Mouse (Mus musculus) frontal cortex, adult (tissue): ENCODE results near the gene Rp2.
"Not testable (repeated sequence)": the region's sequence is repeated elsewhere in the genome, so short reads cannot be mapped to it uniquely, and the experiment has no call there.

Experiments
- ATAC-seq: cut with Nextera tagmentation; 2 replicates; pipeline ENCODE4 v1.9.2; 2017; ENCODE audit warnings: mild to moderate bottlenecking, moderate library complexity, mixed read lengths; ENCODE audit not compliant: low TSS enrichment

The Rp2 gene

GRCm38 (mm10) chrX:20364391-20365365 is at the start of gene Rp2:
TSS of gene Rp2 (plus strand) at chrX:20364481.
- ATAC-seq, result peak; percentile 100

- ATAC-seq, result peak; percentile 96
These were observed 31.5 kb upstream of the Rp2 start for GRCm38 (mm10) chrX:20332756-20333155.

GRCm38 (mm10) chrX:20335722-20336121 is 28.6 kb upstream of the Rp2 start:
- no peak for ATAC-seq

GRCm38 (mm10) chrX:20344980-20345379 is 19.3 kb upstream of the Rp2 start:
- no peak for ATAC-seq

- ATAC-seq, result no peak
These were observed 17.9 kb upstream of the Rp2 start for GRCm38 (mm10) chrX:20346355-20346754.

- not testable (repeated sequence) for ATAC-seq
These were observed 14.0 kb upstream of the Rp2 start for GRCm38 (mm10) chrX:20350241-20350640.

- no peak for ATAC-seq
These were observed 9.0 kb upstream of the Rp2 start for GRCm38 (mm10) chrX:20355283-20355682.

- no peak for ATAC-seq
These were observed 8.0 kb upstream of the Rp2 start for GRCm38 (mm10) chrX:20356309-20356708.

GRCm38 (mm10) chrX:20366036-20366435 is 1.8 kb downstream of the Rp2 start:
- no peak for ATAC-seq

- no peak for ATAC-seq
These were observed 15.2 kb downstream of the Rp2 start for GRCm38 (mm10) chrX:20379347-20380014.

GRCm38 (mm10) chrX:20382260-20382659 is 18.0 kb downstream of the Rp2 start:
- no peak for ATAC-seq

GRCm38 (mm10) chrX:20387006-20387405 is 22.7 kb downstream of the Rp2 start:
- no peak for ATAC-seq

- not testable (repeated sequence) for ATAC-seq
These were observed 27.7 kb downstream of the Rp2 start for GRCm38 (mm10) chrX:20391964-20392363.

GRCm38 (mm10) chrX:20392942-20393341 is 28.7 kb downstream of the Rp2 start:
- no peak for ATAC-seq

- no peak for ATAC-seq
These were observed 39.8 kb downstream of the Rp2 start for GRCm38 (mm10) chrX:20404068-20404467.

GRCm38 (mm10) chrX:20406909-20407308 is 42.6 kb downstream of the Rp2 start:
- no peak for ATAC-seq

- no peak for ATAC-seq
These were observed 43.4 kb downstream of the Rp2 start for GRCm38 (mm10) chrX:20407676-20408075.

- ATAC-seq, result no peak
These were observed 47.1 kb downstream of the Rp2 start for GRCm38 (mm10) chrX:20411382-20411781.

GRCm38 (mm10) chrX:20412221-20412620 is 47.9 kb downstream of the Rp2 start:
- no peak for ATAC-seq

GRCm38 (mm10) chrX:20414885-20415622 is 50.8 kb downstream of the Rp2 start:
- peak; percentile 99 for ATAC-seq

- no peak for ATAC-seq
These were observed 54.2 kb downstream of the Rp2 start for GRCm38 (mm10) chrX:20418461-20418860.

- no peak for ATAC-seq
These were observed 55.3 kb downstream of the Rp2 start for GRCm38 (mm10) chrX:20419536-20419935.
